Mouse (Mus musculus): Measurements from ENCODE around the gene Pilrb1.
"Not testable (repeated sequence)": the region's sequence is repeated elsewhere in the genome, so short reads cannot be mapped to it uniquely, and the experiment has no call there.

GRCm38 (mm10) chr5:137850313-137850712, 7.6 kb downstream of the Pilrb1 start:
- TF ChIP-seq CTCF (IDR thresholded peaks at IDR 0.05; ENCODE audit: borderline replicate concordance, extremely low read depth, insufficient read depth, insufficient read length); POLR2A (IDR thresholded peaks at IDR 0.05; ENCODE audit: borderline replicate concordance, extremely low read depth, insufficient read depth, insufficient read length, poor library complexity, severe bottlenecking): not testable (repeated sequence)

Measured in brain, embryonic 14.5 days (tissue).